Comparison of ENCODE assay signal across 8 mouse cellular contexts in the genomic region with DNA sequence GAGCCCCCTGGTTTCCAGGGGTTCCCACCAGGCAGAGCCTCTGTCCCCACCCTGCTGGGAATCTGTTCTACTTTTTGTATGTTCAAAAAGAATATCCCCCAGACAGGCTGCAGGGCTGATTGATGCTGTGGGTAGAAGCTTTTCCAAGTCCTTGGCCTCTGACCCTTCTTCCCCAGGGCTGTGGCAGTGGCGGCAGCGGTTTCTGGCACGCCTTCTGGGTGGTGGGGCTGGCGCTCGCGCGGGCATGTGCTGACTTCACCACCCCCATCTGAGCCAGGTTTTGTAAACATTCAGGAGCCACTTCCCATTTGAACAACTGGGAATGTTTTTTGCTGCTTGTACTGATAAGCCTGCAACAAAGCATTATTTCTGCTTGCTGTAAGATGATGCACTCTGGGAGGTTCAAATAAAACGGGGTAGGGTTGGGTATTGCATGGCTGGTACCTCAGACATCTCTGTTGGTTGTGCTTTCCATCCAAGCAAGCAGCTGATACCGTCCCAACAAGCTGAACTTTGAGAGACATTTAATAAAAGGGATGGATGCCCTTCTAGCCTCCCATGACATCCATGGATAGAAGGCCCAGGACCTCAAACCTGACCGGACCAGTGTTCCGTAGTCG. TPM values are rescaled to one million over a fixed set of nuclear protein-coding genes. Genes with fewer than 3 reads are reported as not detected.
DNase-seq lines count a peak whose midpoint lies in the region; ATAC-seq and TF ChIP-seq lines count a peak whose summit lies in the region.

No protein-coding gene starts in this region.

- no peak for TF ChIP-seq POLR2A in bone marrow, adult 2 months (IDR thresholded peaks at IDR 0.05; ENCODE audit: borderline replicate concordance, control insufficient read depth, low read depth, low read length)
- TF ChIP-seq POLR2A in lung, adult 2 months (IDR thresholded peaks at IDR 0.05; ENCODE audit: borderline replicate concordance, extremely low read depth, low read depth, low read length): no peak
- no peak for TF ChIP-seq POLR2A in cerebellum, adult 2 months (IDR thresholded peaks at IDR 0.05; ENCODE audit: borderline replicate concordance, insufficient read depth, low read length)

- H3K36me3 ChIP-seq in heart, postnatal 0 days (replicated peaks; ENCODE audit: control insufficient read depth, insufficient read depth, low read length): peaks cover 19% of the 10 kb centered on the region
- H3K36me3 ChIP-seq in stomach, embryonic 15.5 days: no peaks in the 10 kb centered on the region

- no peak overlapping the region; the same call in 1 of the 2 replicates for H3K9ac ChIP-seq in heart, postnatal 0 days (replicated peaks; ENCODE audit: low read depth, low read length)
- H3K9ac ChIP-seq in stomach, embryonic 15.5 days: no peak overlapping the region

- ATAC-seq in heart, postnatal 0 days (ENCODE audit: insufficient read depth, low read depth): no peak
- ATAC-seq in stomach, embryonic 15.5 days (ENCODE audit: insufficient read depth, low FRiP score, low read depth): no peak

- peak overlapping the region; percentile 37 for H3K4me2 ChIP-seq in heart, postnatal 0 days (ENCODE audit: low read depth, low read length)
- H3K4me2 ChIP-seq in stomach, embryonic 15.5 days: peak overlapping the region; percentile 13; the same call in 1 of the 2 replicates

- DNase-seq in adrenal gland, adult (ENCODE audit: inconsistent age in 2 of 2, low spot score in 1 of 2): peak; percentile 53 to 68
- DNase-seq in adrenal gland, adult 8-10 months: no peak
- DNase-seq in heart, postnatal 0 days (ENCODE audit: low spot score): no peak
- DNase-seq in lung, adult 2 months: peak; percentile 24
- DNase-seq in cerebellum, adult 2 months: no peak
- no peak for DNase-seq in layer of hippocampus, postnatal 10 days (ENCODE audit: low spot score in 2 of 2)

- H3K27ac ChIP-seq in bone marrow, adult 2 months (ENCODE audit: control insufficient read depth, insufficient read depth, low read depth, low read length, poor library complexity): peak overlapping the region; percentile 47; the same call in 1 of the 2 replicates
- H3K27ac ChIP-seq in heart, postnatal 0 days (ENCODE audit: low read depth): peak overlapping the region; percentile 54; the same call in 1 of the 2 replicates
- no peak overlapping the region for H3K27ac ChIP-seq in stomach, embryonic 15.5 days
- H3K27ac ChIP-seq in cerebellum, adult 2 months (ENCODE audit: insufficient read depth, low read length): no peak overlapping the region

- no peaks in the 10 kb centered on the region for H3K9me3 ChIP-seq in heart, postnatal 0 days (replicated peaks; ENCODE audit: control insufficient read depth, low read length)
- no peaks in the 10 kb centered on the region for H3K9me3 ChIP-seq in stomach, embryonic 15.5 days

- no peaks in the 10 kb centered on the region for H3K27me3 ChIP-seq in heart, postnatal 0 days (ENCODE audit: control insufficient read depth, insufficient read depth, low read length)
- H3K27me3 ChIP-seq in stomach, embryonic 15.5 days (replicated peaks): no peaks in the 10 kb centered on the region
- no peaks in the 10 kb centered on the region for H3K27me3 ChIP-seq in cerebellum, adult 2 months (ENCODE audit: control insufficient read depth, insufficient read depth, low read length)

- peaks cover 1% of the 10 kb centered on the region; the same call in 1 of the 2 replicates for H3K4me1 ChIP-seq in bone marrow, adult 2 months (ENCODE audit: control insufficient read depth, insufficient read depth, low read length)
- H3K4me1 ChIP-seq in heart, postnatal 0 days (ENCODE audit: control insufficient read depth, insufficient read depth): peaks cover 9% of the 10 kb centered on the region; the same call in 1 of the 2 replicates
- peaks cover 24% of the 10 kb centered on the region for H3K4me1 ChIP-seq in lung, adult 2 months (ENCODE audit: control insufficient read depth, insufficient read depth, low read length)
- peaks cover 16% of the 10 kb centered on the region for H3K4me1 ChIP-seq in stomach, embryonic 15.5 days
- H3K4me1 ChIP-seq in cerebellum, adult 2 months (ENCODE audit: control insufficient read depth, insufficient read depth, low read length): no peaks in the 10 kb centered on the region

- no peak overlapping the region for H3K4me3 ChIP-seq in bone marrow, adult 2 months (replicated peaks; ENCODE audit: control insufficient read depth, low read depth, low read length)
- peak overlapping the region; percentile 2; the same call in 1 of the 2 replicates for H3K4me3 ChIP-seq in heart, postnatal 0 days (ENCODE audit: low read depth, low read length)
- H3K4me3 ChIP-seq in lung, adult 2 months (replicated peaks; ENCODE audit: extremely low read depth, low read depth, low read length): no peak overlapping the region
- H3K4me3 ChIP-seq in stomach, embryonic 15.5 days (replicated peaks): no peak overlapping the region
- H3K4me3 ChIP-seq in cerebellum, adult 2 months (replicated peaks; ENCODE audit: insufficient read depth, low read depth, low read length): no peak overlapping the region

- no peak for TF ChIP-seq EP300 in heart, postnatal 0 days (IDR thresholded peaks at IDR 0.05; ENCODE audit: low read depth)

- WGBS in bone marrow, adult 2 months: 34% methylated on average over 12 of the region's 12 CpGs
- WGBS in heart, postnatal 0 days: 36% methylated on average over 12 of the region's 12 CpGs
- WGBS in lung, adult 2 months: 19% methylated on average over 12 of the region's 12 CpGs
- 10% methylated on average over 12 of the region's 12 CpGs for WGBS in stomach, embryonic 15.5 days
- WGBS in cerebellum, adult 2 months: 53% methylated on average over 12 of the region's 12 CpGs

- TF ChIP-seq CTCF in bone marrow, adult 2 months (IDR thresholded peaks at IDR 0.05; ENCODE audit: control insufficient read depth, insufficient read depth, low read length): no peak
- no peak for TF ChIP-seq CTCF in heart, postnatal 0 days (IDR thresholded peaks at IDR 0.05; ENCODE audit: low read depth)
- TF ChIP-seq CTCF in lung, adult 2 months (IDR thresholded peaks at IDR 0.05; ENCODE audit: insufficient read depth, low read length): no peak
- no peak for TF ChIP-seq CTCF in cerebellum, adult 2 months (IDR thresholded peaks at IDR 0.05; ENCODE audit: borderline replicate concordance, insufficient read depth, low read depth, low read length)

RNA-seq across cellular contexts. Expression of gene Comt, which starts 32.8 kb away (rescaled TPM):
- total RNA-seq in adrenal gland, adult 8-10 months (2022): 100 to 1,000 TPM; 147 to 201 (median 185) TPM
- polyA plus RNA-seq in bone marrow, adult 2 months (2011; ENCODE audit: insufficient read depth, insufficient read length, low replicate concordance, missing spikeins): 40.6 and 53.8 TPM in 2 replicates
- 160 and 168 TPM in 2 replicates for total RNA-seq in heart, postnatal 0 days (2014; rRNA removed; ENCODE audit: low replicate concordance)
- 155 and 158 TPM in 2 replicates for polyA plus RNA-seq in heart, postnatal 0 days (2015; fragmentation: Nextera tagmentation; extraction: Ambion mirVana)
- 159 and 171 TPM in 2 replicates for polyA plus RNA-seq in lung, adult 2 months (2012; rRNA removed)
- 95.5 and 101 TPM in 2 replicates for polyA plus RNA-seq in stomach, embryonic 15.5 days (2015; fragmentation: Nextera tagmentation; extraction: Ambion mirVana)
- polyA plus RNA-seq in cerebellum, adult 2 months (2012; rRNA removed): 145 and 146 TPM in 2 replicates
- 10 to 100 TPM; 55.3 to 59.8 TPM for total RNA-seq in layer of hippocampus, postnatal 10 days (2021)

RNA-seq across cellular contexts. Expression of gene Txnrd2, which starts 33.3 kb away (rescaled TPM):
- 100 to 1,000 TPM in 2 of 4 experiments, 10 to 100 TPM in 2; 79.2 to 123 (median 103) TPM for total RNA-seq in adrenal gland, adult 8-10 months (2022)
- 66.6 and 86.0 TPM in 2 replicates for polyA plus RNA-seq in bone marrow, adult 2 months (2011; ENCODE audit: insufficient read depth, insufficient read length, low replicate concordance, missing spikeins)
- total RNA-seq in heart, postnatal 0 days (2014; rRNA removed; ENCODE audit: low replicate concordance): 12.7 and 14.7 TPM in 2 replicates
- polyA plus RNA-seq in heart, postnatal 0 days (2015; fragmentation: Nextera tagmentation; extraction: Ambion mirVana): 40.0 and 41.2 TPM in 2 replicates
- polyA plus RNA-seq in lung, adult 2 months (2012; rRNA removed): 11.7 and 19.4 TPM in 2 replicates
- polyA plus RNA-seq in stomach, embryonic 15.5 days (2015; fragmentation: Nextera tagmentation; extraction: Ambion mirVana): 24.4 and 26.1 TPM in 2 replicates
- 20.6 and 23.1 TPM in 2 replicates for polyA plus RNA-seq in cerebellum, adult 2 months (2012; rRNA removed)
- total RNA-seq in layer of hippocampus, postnatal 10 days (2021): 10 to 100 TPM; 22.1 to 28.4 TPM

RNA-seq across cellular contexts. Expression of gene Gnb1l, which starts 39.1 kb away (rescaled TPM):
- 1 to 10 TPM; 5.1 to 7.0 (median 6.1) TPM for total RNA-seq in adrenal gland, adult 8-10 months (2022)
- 2.6 and 11.3 TPM in 2 replicates for polyA plus RNA-seq in bone marrow, adult 2 months (2011; ENCODE audit: insufficient read depth, insufficient read length, low replicate concordance, missing spikeins)
- total RNA-seq in heart, postnatal 0 days (2014; rRNA removed; ENCODE audit: low replicate concordance): 0.43 and 2.2 TPM in 2 replicates
- polyA plus RNA-seq in heart, postnatal 0 days (2015; fragmentation: Nextera tagmentation; extraction: Ambion mirVana): 7.5 and 8.5 TPM in 2 replicates
- polyA plus RNA-seq in lung, adult 2 months (2012; rRNA removed): 9.4 and 11.3 TPM in 2 replicates
- polyA plus RNA-seq in stomach, embryonic 15.5 days (2015; fragmentation: Nextera tagmentation; extraction: Ambion mirVana): 13.1 and 14.1 TPM in 2 replicates
- 6.8 and 8.2 TPM in 2 replicates for polyA plus RNA-seq in cerebellum, adult 2 months (2012; rRNA removed)
- total RNA-seq in layer of hippocampus, postnatal 10 days (2021): 1 to 10 TPM; 6.9 to 7.4 TPM

RNA-seq across cellular contexts. Expression of gene Rtl10, which starts 39.3 kb away (rescaled TPM):
- 1 to 10 TPM; 4.9 to 8.2 (median 5.1) TPM for total RNA-seq in adrenal gland, adult 8-10 months (2022)
- 1.5 TPM in 1 of 2 replicates, not detected in the other for polyA plus RNA-seq in bone marrow, adult 2 months (2011; ENCODE audit: insufficient read depth, insufficient read length, low replicate concordance, missing spikeins)
- 0.42 and 1.6 TPM in 2 replicates for total RNA-seq in heart, postnatal 0 days (2014; rRNA removed; ENCODE audit: low replicate concordance)
- polyA plus RNA-seq in heart, postnatal 0 days (2015; fragmentation: Nextera tagmentation; extraction: Ambion mirVana): 0.94 and 1.2 TPM in 2 replicates
- 5.9 and 6.5 TPM in 2 replicates for polyA plus RNA-seq in lung, adult 2 months (2012; rRNA removed)
- polyA plus RNA-seq in stomach, embryonic 15.5 days (2015; fragmentation: Nextera tagmentation; extraction: Ambion mirVana): 2.7 and 3.2 TPM in 2 replicates
- 5.9 and 6.1 TPM in 2 replicates for polyA plus RNA-seq in cerebellum, adult 2 months (2012; rRNA removed)
- total RNA-seq in layer of hippocampus, postnatal 10 days (2021): 10 to 100 TPM in 1 of 2 experiments, 1 to 10 TPM in 1; 9.1 to 10.0 TPM

Comparison
In these comparisons a context has a peak if more than half of its experiments do, and no peak if none do; other contexts are left out.
1. DNase-seq: peak in adrenal gland, adult (2 of 2) and lung, adult 2 months (single experiment); none in adrenal gland, adult 8-10 months (single experiment), heart, postnatal 0 days (single experiment), cerebellum, adult 2 months (0 of 2) and layer of hippocampus, postnatal 10 days (0 of 2).
2. H3K27ac ChIP-seq: peak in bone marrow, adult 2 months (single experiment) and heart, postnatal 0 days (single experiment); none in stomach, embryonic 15.5 days (single experiment) and cerebellum, adult 2 months (single experiment).